Mouse (Mus musculus) megakaryocyte, adult 5-6 weeks (primary cell): ENCODE measurements around the gene Akr1b7. TPM values are rescaled to one million over a fixed set of nuclear protein-coding genes. Genes with fewer than 3 reads are reported as not detected.
A peak's percentile ranks its signal among the peaks of the same experiment; 100 is the strongest.

Experiments
- ATAC-seq: 2 replicates; pipeline ENCODE4 v1.8.0; 2016; ENCODE audit warnings: mild to moderate bottlenecking, inconsistent platforms; ENCODE audit not compliant: poor library complexity, severe bottlenecking
- total RNA-seq, 2 experiments: library from RNA; stranded (forward) in 1 of 2; stranded (reverse) in 1 of 2; fragments of 153-499, 151-499 nt in 1 of 2; fragments of 221-1000, 200-1000 nt in 1 of 2; gene quantifications; 2 replicates each; pipeline versions ENCODE4 v1.2.3 to v1.2.4; 2015 to 2017

Akr1b7 gene
- total RNA-seq, 2 experiments from 2014 or later, result not detected

- no peak for ATAC-seq
These were observed 6.9 kb downstream of the Akr1b7 start for GRCm38 (mm10) chr6:34419071-34419470.

GRCm38 (mm10) chr6:34439006-34439405 lies 26.9 kb downstream of the Akr1b7 start:
- no peak for ATAC-seq

GRCm38 (mm10) chr6:34441556-34442257 lies 29.6 kb downstream of the Akr1b7 start:
- no peak for ATAC-seq

- no peak for ATAC-seq
These were observed 31.7 kb downstream of the Akr1b7 start for GRCm38 (mm10) chr6:34443791-34444190.

- peak; percentile 81 for ATAC-seq
These were observed 35.8 kb downstream of the Akr1b7 start for GRCm38 (mm10) chr6:34447961-34448360.

- no peak for ATAC-seq
These were observed 36.6 kb downstream of the Akr1b7 start for GRCm38 (mm10) chr6:34448696-34449095.

GRCm38 (mm10) chr6:34452963-34453770 lies 41.0 kb downstream of the Akr1b7 start:
- ATAC-seq, result no peak

GRCm38 (mm10) chr6:34459456-34459855 lies 47.3 kb downstream of the Akr1b7 start:
- no peak for ATAC-seq

GRCm38 (mm10) chr6:34460651-34461050 lies 48.5 kb downstream of the Akr1b7 start:
- no peak for ATAC-seq

GRCm38 (mm10) chr6:34463582-34463981 lies 51.4 kb downstream of the Akr1b7 start:
- no peak for ATAC-seq

- ATAC-seq, result no peak
These were observed 59.4 kb downstream of the Akr1b7 start for GRCm38 (mm10) chr6:34471434-34472110.

Other genes starting within 250 kb of the Akr1b7 start
- gene Slc35b4, start 235.2 kb upstream of the Akr1b7 start, total RNA-seq (2015), result 20.1 and 22.1 TPM in 2 replicates
- gene Slc35b4, start 235.2 kb upstream of the Akr1b7 start, total RNA-seq (2017), result 12.8 and 17.2 TPM in 2 replicates
- gene Akr1b3, start 94.9 kb upstream of the Akr1b7 start, total RNA-seq (2015), result 200 and 215 TPM in 2 replicates
- 102 and 117 TPM in 2 replicates for gene Akr1b3, start 94.9 kb upstream of the Akr1b7 start, total RNA-seq (2017)
- gene Akr1b8, start 58.2 kb upstream of the Akr1b7 start, total RNA-seq (2015), result not detected in 2 replicates
- gene Akr1b8, start 58.2 kb upstream of the Akr1b7 start, total RNA-seq (2017), result not detected in 2 replicates
- 24.7 and 28.4 TPM in 2 replicates for gene Akr1b10, start 28.1 kb upstream of the Akr1b7 start, total RNA-seq (2015)
- 17.2 and 18.5 TPM in 2 replicates for gene Akr1b10, start 28.1 kb upstream of the Akr1b7 start, total RNA-seq (2017)
- 2.4 and 4.1 TPM in 2 replicates for gene Bpgm, start 63.9 kb downstream of the Akr1b7 start, total RNA-seq (2015)
- gene Bpgm, start 63.9 kb downstream of the Akr1b7 start, total RNA-seq (2017), result 10.8 and 12.4 TPM in 2 replicates
- 0.09 and 0.47 TPM in 2 replicates for gene Cald1, start 186.2 kb downstream of the Akr1b7 start, total RNA-seq (2015)
- 0.08 TPM in 1 of 2 replicates, not detected in the other for gene Cald1, start 186.2 kb downstream of the Akr1b7 start, total RNA-seq (2017)